Mouse (Mus musculus) spleen, adult 2 months (tissue): ENCODE measurements around the gene Ccser1.

ENCODE experiments used
- CTCF ChIP-seq: fragments of 200-500 bp; IDR thresholded peaks from 2 replicates; pipeline ENCODE4 v1.5.1; 2011; ENCODE audit warnings: mild to moderate bottlenecking, inconsistent platforms; ENCODE audit not compliant: insufficient read depth, insufficient read length, insufficient replicate concordance; ENCODE audit errors: extremely low read depth
- POLR2A ChIP-seq: fragments of 200-500 bp; IDR thresholded peaks from 2 replicates; pipeline ENCODE4 v1.6.1; 2011; ENCODE audit warnings: low read depth, low read length, inconsistent platforms

DNA sequence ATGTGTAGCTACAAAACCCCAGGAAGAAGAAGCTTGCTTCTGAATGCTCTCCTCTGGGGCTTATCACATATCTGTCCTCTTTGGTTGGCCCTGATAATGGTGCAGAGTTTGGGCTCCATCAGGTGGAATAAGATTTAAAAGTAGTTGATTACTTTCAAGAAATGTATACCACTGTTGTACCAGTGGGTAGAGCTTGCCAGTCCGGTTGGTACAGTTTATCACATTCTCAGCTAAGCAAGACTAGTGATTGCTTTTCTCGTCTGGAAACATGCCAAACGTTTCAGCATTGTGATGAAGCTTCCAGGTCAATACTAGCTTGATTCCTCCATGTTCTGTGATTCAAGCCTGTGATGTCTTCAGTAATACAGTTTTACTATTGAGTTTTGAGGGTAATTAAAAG, 441.6 kb downstream of the Ccser1 start:
- TF ChIP-seq CTCF (no peak), POLR2A (no peak)
